Mouse (Mus musculus): ENCODE measurements around the gene 4930564D02Rik. TPM values are rescaled to one million over a fixed set of nuclear protein-coding genes. Genes with fewer than 3 reads are reported as not detected.
A peak's percentile ranks its signal among the peaks of the same experiment; 100 is the strongest.

Gene 4930564D02Rik
- polyA plus RNA-seq, 1 experiment from 2014 or later = not detected

DNA sequence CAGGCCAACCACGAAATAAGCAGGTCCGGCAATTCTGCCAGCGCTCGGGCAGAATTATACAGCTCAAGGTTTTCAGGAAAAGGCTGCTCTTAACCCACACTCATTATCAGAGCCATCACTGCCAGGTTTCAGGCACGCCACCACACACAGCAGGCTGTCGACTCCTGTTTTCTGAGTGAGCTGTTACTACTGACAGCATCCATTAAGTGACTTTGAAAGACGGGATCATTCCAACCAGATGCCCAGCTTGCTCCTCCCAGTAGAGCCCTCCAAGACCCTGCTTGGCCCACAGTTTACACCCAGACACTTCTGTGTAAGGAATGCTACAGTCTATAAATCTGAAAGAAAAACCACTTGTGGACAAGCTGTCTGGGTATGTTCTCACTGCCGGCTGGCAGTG lies 26.6 kb upstream of the 4930564D02Rik start:
- peak; percentile 68 for ATAC-seq (ENCODE audit: low read depth)
- Histone ChIP-seq H3K9ac (ENCODE audit: low read depth, low read length) (no peak overlapping the region), H3K4me3 (ENCODE audit: low read depth, low read length) (no peak overlapping the region), H3K27ac (replicated peaks; ENCODE audit: low read depth, low read length) (no peak overlapping the region), H3K9me3 (ENCODE audit: control insufficient read depth, low read length) (no peaks in the 10 kb centered on the region), H3K4me1 (ENCODE audit: control insufficient read depth, insufficient read depth, low read length) (no peaks in the 10 kb centered on the region; the same call in 1 of the 2 replicates), H3K36me3 (ENCODE audit: control insufficient read depth, insufficient read depth, low read length) (peaks cover 37% of the 10 kb centered on the region), H3K27me3 (replicated peaks; ENCODE audit: control insufficient read depth, insufficient read depth, low read length) (no peaks in the 10 kb centered on the region), H3K4me2 (ENCODE audit: low read depth, low read length) (no peak overlapping the region)
- WGBS = 47% methylated on average over 8 of the region's 8 CpGs
- no peak for DNase-seq (ENCODE audit: low spot score)

GRCm38 (mm10) chr3:105040983-105041625 lies 25.5 kb upstream of the 4930564D02Rik start:
- Histone ChIP-seq H3K9ac (ENCODE audit: low read depth, low read length) (no peak overlapping the region), H3K9me3 (ENCODE audit: control insufficient read depth, low read length) (no peaks in the 10 kb centered on the region), H3K36me3 (ENCODE audit: control insufficient read depth, insufficient read depth, low read length) (peaks cover 26% of the 10 kb centered on the region), H3K4me2 (ENCODE audit: low read depth, low read length) (no peak overlapping the region), H3K27me3 (replicated peaks; ENCODE audit: control insufficient read depth, insufficient read depth, low read length) (no peaks in the 10 kb centered on the region), H3K4me3 (ENCODE audit: low read depth, low read length) (no peak overlapping the region), H3K4me1 (ENCODE audit: control insufficient read depth, insufficient read depth, low read length) (no peaks in the 10 kb centered on the region; the same call in 1 of the 2 replicates), H3K27ac (replicated peaks; ENCODE audit: low read depth, low read length) (no peak overlapping the region)
- no peak for DNase-seq (ENCODE audit: low spot score)
- 94% methylated on average over 9 of the region's 9 CpGs for WGBS
- no peak for ATAC-seq (ENCODE audit: low read depth)

- no peaks in the 10 kb centered on the region for H3K9me3 ChIP-seq (ENCODE audit: control insufficient read depth, low read length)
- WGBS = 83% methylated on average over 5 of the region's 5 CpGs
- peaks cover 2% of the 10 kb centered on the region; the same call in 1 of the 2 replicates for H3K36me3 ChIP-seq (ENCODE audit: control insufficient read depth, insufficient read depth, low read length)
- ATAC-seq (ENCODE audit: low read depth) (no peak), DNase-seq (ENCODE audit: low spot score) (no peak)
- peaks cover 3% of the 10 kb centered on the region for H3K4me1 ChIP-seq (ENCODE audit: control insufficient read depth, insufficient read depth, low read length)
- H3K4me3 ChIP-seq (ENCODE audit: low read depth, low read length) = no peak overlapping the region
- no peak overlapping the region for H3K27ac ChIP-seq (replicated peaks; ENCODE audit: low read depth, low read length)
- H3K4me2 ChIP-seq (ENCODE audit: low read depth, low read length) = no peak overlapping the region
- no peaks in the 10 kb centered on the region for H3K27me3 ChIP-seq (replicated peaks; ENCODE audit: control insufficient read depth, insufficient read depth, low read length)
- H3K9ac ChIP-seq (ENCODE audit: low read depth, low read length) = no peak overlapping the region
Measured at GRCm38 (mm10) chr3:105043746-105044145, 22.9 kb upstream of the 4930564D02Rik start.

- H3K4me3 ChIP-seq (ENCODE audit: low read depth, low read length) = no peak overlapping the region
Measured at GRCm38 (mm10) chr3:105046870-105047269, 19.8 kb upstream of the 4930564D02Rik start.

DNA sequence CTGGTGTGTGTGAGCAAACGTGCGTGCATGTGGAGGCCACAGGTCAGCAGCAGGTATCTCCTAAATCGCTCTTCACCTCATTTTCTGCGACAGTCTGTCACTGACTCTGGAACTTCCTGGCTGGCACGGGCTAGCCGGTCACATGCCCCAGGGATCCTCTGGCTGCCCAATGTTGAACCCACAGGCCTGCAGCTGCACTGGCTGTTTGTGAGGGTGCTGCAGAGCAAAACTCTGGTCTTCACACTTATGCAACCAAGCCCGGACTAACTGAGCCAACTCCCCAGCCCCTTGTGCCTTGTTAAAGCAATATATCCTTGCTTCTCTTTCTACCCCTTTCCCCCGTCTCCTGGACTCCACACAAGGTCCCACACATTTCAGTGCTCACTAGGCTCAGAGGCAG lies 19.0 kb upstream of the 4930564D02Rik start:
- Histone ChIP-seq H3K9me3 (ENCODE audit: control insufficient read depth, low read length) (no peaks in the 10 kb centered on the region), H3K27me3 (replicated peaks; ENCODE audit: control insufficient read depth, insufficient read depth, low read length) (no peaks in the 10 kb centered on the region), H3K27ac (replicated peaks; ENCODE audit: low read depth, low read length) (no peak overlapping the region), H3K4me2 (ENCODE audit: low read depth, low read length) (no peak overlapping the region), H3K9ac (ENCODE audit: low read depth, low read length) (no peak overlapping the region), H3K4me1 (ENCODE audit: control insufficient read depth, insufficient read depth, low read length) (peaks cover 17% of the 10 kb centered on the region), H3K36me3 (ENCODE audit: control insufficient read depth, insufficient read depth, low read length) (no peaks in the 10 kb centered on the region), H3K4me3 (ENCODE audit: low read depth, low read length) (no peak overlapping the region)
- ATAC-seq (ENCODE audit: low read depth) (no peak), DNase-seq (ENCODE audit: low spot score) (no peak)
- WGBS = 66% methylated on average over 8 of the region's 8 CpGs

More at GRCm38 (mm10) chr3:105046870-105047269, 19.8 kb upstream of the 4930564D02Rik start:
- Histone ChIP-seq H3K36me3 (ENCODE audit: control insufficient read depth, insufficient read depth, low read length) (no peaks in the 10 kb centered on the region), H3K4me2 (ENCODE audit: low read depth, low read length) (no peak overlapping the region), H3K27ac (replicated peaks; ENCODE audit: low read depth, low read length) (no peak overlapping the region), H3K9ac (ENCODE audit: low read depth, low read length) (no peak overlapping the region), H3K27me3 (replicated peaks; ENCODE audit: control insufficient read depth, insufficient read depth, low read length) (no peaks in the 10 kb centered on the region), H3K9me3 (ENCODE audit: control insufficient read depth, low read length) (no peaks in the 10 kb centered on the region), H3K4me1 (ENCODE audit: control insufficient read depth, insufficient read depth, low read length) (peaks cover 16% of the 10 kb centered on the region)
- no peak for DNase-seq (ENCODE audit: low spot score)
- 66% methylated on average over 5 of the region's 5 CpGs for WGBS
- ATAC-seq (ENCODE audit: low read depth) = no peak

- no peak overlapping the region for H3K4me2 ChIP-seq (ENCODE audit: low read depth, low read length)
- H3K9me3 ChIP-seq (ENCODE audit: control insufficient read depth, low read length) = no peaks in the 10 kb centered on the region
- H3K27ac ChIP-seq (replicated peaks; ENCODE audit: low read depth, low read length) = no peak overlapping the region
- WGBS = 71% methylated on average over 6 of the region's 6 CpGs
- H3K9ac ChIP-seq (ENCODE audit: low read depth, low read length) = no peak overlapping the region
- no peak for DNase-seq (ENCODE audit: low spot score)
- no peaks in the 10 kb centered on the region for H3K36me3 ChIP-seq (ENCODE audit: control insufficient read depth, insufficient read depth, low read length)
- peaks cover 22% of the 10 kb centered on the region for H3K4me1 ChIP-seq (ENCODE audit: control insufficient read depth, insufficient read depth, low read length)
- no peak for ATAC-seq (ENCODE audit: low read depth)
- no peaks in the 10 kb centered on the region for H3K27me3 ChIP-seq (replicated peaks; ENCODE audit: control insufficient read depth, insufficient read depth, low read length)
- H3K4me3 ChIP-seq (ENCODE audit: low read depth, low read length) = no peak overlapping the region
Measured at GRCm38 (mm10) chr3:105049848-105050247, 16.8 kb upstream of the 4930564D02Rik start.

GRCm38 (mm10) chr3:105051103-105051502 lies 15.5 kb upstream of the 4930564D02Rik start:
- Histone ChIP-seq H3K36me3 (ENCODE audit: control insufficient read depth, insufficient read depth, low read length) (no peaks in the 10 kb centered on the region), H3K9ac (ENCODE audit: low read depth, low read length) (0 out of 2 replicates have a peak overlapping the region, but pooled peaks have one; percentile 5), H3K27me3 (replicated peaks; ENCODE audit: control insufficient read depth, insufficient read depth, low read length) (no peaks in the 10 kb centered on the region), H3K4me1 (ENCODE audit: control insufficient read depth, insufficient read depth, low read length) (peaks cover 22% of the 10 kb centered on the region), H3K9me3 (ENCODE audit: control insufficient read depth, low read length) (no peaks in the 10 kb centered on the region), H3K4me2 (ENCODE audit: low read depth, low read length) (peak overlapping the region; percentile 51), H3K27ac (replicated peaks; ENCODE audit: low read depth, low read length) (no peak overlapping the region), H3K4me3 (ENCODE audit: low read depth, low read length) (peak overlapping the region; percentile 80)
- no peak for DNase-seq (ENCODE audit: low spot score)
- ATAC-seq (ENCODE audit: low read depth) = no peak
- WGBS = 22% methylated on average over 2 of the region's 2 CpGs

DNA sequence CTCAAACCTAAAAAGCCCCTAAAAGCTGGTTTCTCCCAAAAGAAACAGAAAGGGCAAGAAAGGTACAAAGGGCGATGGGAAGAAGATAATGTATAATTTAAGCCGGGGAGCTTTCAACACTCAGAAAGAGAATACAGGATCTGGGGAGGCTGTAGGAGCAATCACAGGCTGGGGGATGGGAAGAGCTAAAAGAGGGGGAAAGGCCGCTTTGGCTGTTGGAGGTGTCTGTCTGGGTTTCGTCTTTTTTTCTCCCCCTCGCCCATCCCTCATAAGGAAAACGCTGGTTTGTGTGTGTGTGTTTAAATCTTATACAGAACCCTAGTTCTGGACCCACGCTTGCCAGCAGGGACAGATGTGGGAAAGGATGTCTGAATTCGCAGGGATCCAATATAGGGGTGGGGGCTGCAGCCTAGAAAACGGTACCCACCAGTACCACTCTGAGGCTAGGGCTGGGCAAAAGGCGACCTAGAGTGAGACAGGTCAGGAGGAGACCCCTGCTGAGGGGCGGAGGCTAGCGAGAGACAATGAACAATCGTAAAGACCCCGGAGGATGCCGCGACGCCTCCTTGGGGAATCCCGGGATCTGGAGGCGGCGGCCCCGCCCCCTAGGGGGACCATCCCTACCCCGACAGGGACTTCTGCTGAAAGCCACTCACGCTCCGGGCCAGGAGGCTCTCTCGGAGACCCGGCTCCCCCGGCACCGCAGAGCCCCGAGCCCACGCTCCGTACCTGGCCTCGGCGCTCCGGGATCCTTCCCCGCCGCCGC lies 14.3 kb upstream of the 4930564D02Rik start:
- DNase-seq (ENCODE audit: low spot score) (peak; percentile 38), ATAC-seq (ENCODE audit: low read depth) (peak; percentile 64; the same call in 1 of the 2 replicates)
- Histone ChIP-seq H3K9me3 (ENCODE audit: control insufficient read depth, low read length) (no peaks in the 10 kb centered on the region), H3K4me3 (ENCODE audit: low read depth, low read length) (peak overlapping the region; percentile 80), H3K9ac (ENCODE audit: low read depth, low read length) (peak overlapping the region; percentile 77), H3K27ac (replicated peaks; ENCODE audit: low read depth, low read length) (peak overlapping the region; percentile 84), H3K36me3 (ENCODE audit: control insufficient read depth, insufficient read depth, low read length) (no peaks in the 10 kb centered on the region), H3K27me3 (replicated peaks; ENCODE audit: control insufficient read depth, insufficient read depth, low read length) (no peaks in the 10 kb centered on the region), H3K4me2 (ENCODE audit: low read depth, low read length) (peak overlapping the region; percentile 51), H3K4me1 (ENCODE audit: control insufficient read depth, insufficient read depth, low read length) (peaks cover 22% of the 10 kb centered on the region)
- WGBS = under 1% methylated on average over 17 of the region's 37 CpGs

Data from embryonic facial prominence, embryonic 14.5 days (tissue).